Mouse (Mus musculus) heart, embryonic 11.5 days (tissue): ENCODE measurements around the gene 2310057J18Rik. TPM values are rescaled to one million over a fixed set of nuclear protein-coding genes. Genes with fewer than 3 reads are reported as not detected.

Experiments used
- polyA plus RNA-seq: library from polyadenylated mRNA; unstranded; fragments of >200 nt; fragmentation: Nextera tagmentation; extraction: Ambion mirVana; gene quantifications from 2 replicates; pipeline ENCODE4 v1.2.1, GENCODE M21; 2014

Gene 2310057J18Rik
- polyA plus RNA-seq, 1 experiment from 2014 or later, result not detected

Other genes starting within 250 kb of the 2310057J18Rik start
- gene Soga3, start 157.5 kb upstream of the 2310057J18Rik start, polyA plus RNA-seq, result 0.73 and 1.3 TPM in 2 replicates
- not detected in 2 replicates for gene Gm49353, start 212.7 kb upstream of the 2310057J18Rik start, polyA plus RNA-seq
- 0.34 and 0.35 TPM in 2 replicates for gene 9330159F19Rik, start 225.3 kb upstream of the 2310057J18Rik start, polyA plus RNA-seq